25 mouse cellular contexts compared by ENCODE assay signal in the genomic region with DNA sequence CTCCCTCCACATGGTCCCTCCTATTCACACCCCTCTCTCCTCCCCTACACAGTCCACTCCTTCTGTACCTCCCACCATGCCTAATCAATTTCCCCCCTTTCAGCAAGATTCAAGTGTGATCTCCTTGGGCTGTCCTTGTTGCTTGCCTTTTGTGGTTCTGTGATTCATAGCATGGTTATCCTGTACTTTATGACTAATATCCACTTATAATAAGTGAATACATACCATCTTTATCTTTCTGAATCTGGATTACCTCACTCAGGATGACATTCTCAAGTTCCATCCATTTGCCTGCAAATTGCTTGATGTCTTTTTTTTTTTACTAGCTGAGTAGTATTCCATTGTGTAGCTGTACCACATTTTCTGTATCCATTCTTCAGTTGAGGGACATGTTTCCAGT. TPM values are rescaled to one million over a fixed set of nuclear protein-coding genes. Genes with fewer than 3 reads are reported as not detected.
"Had no signal": no experiment of that assay in that cellular context is flagged by ENCODE, and none has a peak within 500 bp of the region (broad histone marks: within the 10 kb centered on the region; RNA-seq: fewer than 3 reads in every experiment).

No protein-coding gene starts in this region.

- ATAC-seq: forebrain, embryonic 13.5 days; forebrain, embryonic 14.5 days; forebrain, embryonic 15.5 days; forebrain, embryonic 16.5 days; forebrain, postnatal 0 days had no signal

- H3K4me1 ChIP-seq: embryonic facial prominence, embryonic 12.5 days; embryonic facial prominence, embryonic 15.5 days; forebrain, embryonic 12.5 days; forebrain, embryonic 13.5 days; forebrain, embryonic 15.5 days had no signal

- H3K4me2 ChIP-seq: embryonic facial prominence, embryonic 12.5 days; embryonic facial prominence, embryonic 13.5 days; embryonic facial prominence, embryonic 15.5 days; forebrain, embryonic 12.5 days; forebrain, embryonic 13.5 days; forebrain, embryonic 15.5 days had no signal

- H3K27ac ChIP-seq: embryonic facial prominence, embryonic 10.5 days; embryonic facial prominence, embryonic 12.5 days; embryonic facial prominence, embryonic 13.5 days; embryonic facial prominence, embryonic 15.5 days; forebrain, embryonic 10.5 days; forebrain, embryonic 12.5 days; forebrain, embryonic 13.5 days; forebrain, embryonic 15.5 days; gastrocnemius, adult 2 months; heart, adult 2 months had no signal

- H3K9me3 ChIP-seq: embryonic facial prominence, embryonic 10.5 days; embryonic facial prominence, embryonic 12.5 days; embryonic facial prominence, embryonic 13.5 days; embryonic facial prominence, embryonic 15.5 days; forebrain, embryonic 10.5 days; forebrain, embryonic 12.5 days; forebrain, embryonic 13.5 days; forebrain, embryonic 15.5 days had no signal

- H3K9ac ChIP-seq: embryonic facial prominence, embryonic 12.5 days; embryonic facial prominence, embryonic 13.5 days; embryonic facial prominence, embryonic 15.5 days; forebrain, embryonic 12.5 days; forebrain, embryonic 13.5 days; forebrain, embryonic 15.5 days; forebrain, postnatal 0 days had no signal

- H3K27me3 ChIP-seq: embryonic facial prominence, embryonic 12.5 days; embryonic facial prominence, embryonic 13.5 days; embryonic facial prominence, embryonic 15.5 days; forebrain, embryonic 12.5 days; forebrain, embryonic 13.5 days; forebrain, embryonic 15.5 days had no signal

- DNase-seq: cerebellum, adult 9-11 months; cerebellum, postnatal 10 days; cerebellum, postnatal 14 days; cerebellum, postnatal 25 days; cerebellum, postnatal 36 days; embryo, embryonic 11 days; forebrain, postnatal 0 days; gastrocnemius, adult 2 months; gastrocnemius, postnatal 10 days; gastrocnemius, postnatal 14 days; gastrocnemius, postnatal 25 days; gastrocnemius, postnatal 36 days; heart, adult 18-20 months; heart, adult 2 months had no signal

- H3K36me3 ChIP-seq: forebrain, embryonic 15.5 days had no signal

- H3K4me3 ChIP-seq: embryonic facial prominence, embryonic 10.5 days; embryonic facial prominence, embryonic 12.5 days; embryonic facial prominence, embryonic 13.5 days; embryonic facial prominence, embryonic 15.5 days; erythroblast, embryonic 14.5 days; forebrain, embryonic 10.5 days; forebrain, embryonic 12.5 days; forebrain, embryonic 13.5 days; forebrain, embryonic 15.5 days; gastrocnemius, adult 2 months; heart, adult 2 months had no signal

RNA-seq across cellular contexts. Expression of a gene that starts 12.3 kb away (rescaled TPM):
- polyA plus RNA-seq: erythroblast, embryonic 14.5 days had no signal
